Mouse (Mus musculus) limb, embryonic 13.5 days (tissue): ENCODE measurements around the gene Pdpn. TPM values are rescaled to one million over a fixed set of nuclear protein-coding genes. Genes with fewer than 3 reads are reported as not detected.
A peak's percentile ranks its signal among the peaks of the same experiment; 100 is the strongest.

Experiments
- ATAC-seq: fragments of 200-750 bp; cut with Nextera tagmentation; 2 replicates; pipeline ENCODE4 v1.8.0; 2017; ENCODE audit warnings: low read depth, moderate number of reproducible peaks, moderate TSS enrichment; ENCODE audit not compliant: low FRiP score
- H3K27ac ChIP-seq: fragments of 300-500 bp; sonication (generic); 2 replicates; pipeline ENCODE4 v1.5.1; 2015; ENCODE audit warnings: inconsistent platforms, mild to moderate bottlenecking, moderate library complexity
- H3K27me3 ChIP-seq: fragments of 300-500 bp; sonication (generic); 2 replicates; pipeline ENCODE4 v1.6.1; 2015; ENCODE audit warnings: mild to moderate bottlenecking, inconsistent platforms
- H3K36me3 ChIP-seq: fragments of 300-500 bp; sonication (generic); 2 replicates; pipeline ENCODE4 v1.6.1; 2015; ENCODE audit warnings: inconsistent platforms, mild to moderate bottlenecking, moderate library complexity
- H3K4me1 ChIP-seq: fragments of 300-500 bp; sonication (generic); 2 replicates; pipeline ENCODE4 v1.6.1; 2015; ENCODE audit warnings: inconsistent platforms
- H3K4me2 ChIP-seq: fragments of 300-500 bp; sonication (generic); replicated peaks from 2 replicates; pipeline ENCODE4 v1.6.1; 2015; ENCODE audit warnings: inconsistent platforms, mild to moderate bottlenecking, moderate library complexity
- H3K4me3 ChIP-seq: fragments of 300-500 bp; sonication (generic); 2 replicates; pipeline ENCODE4 v1.5.1; 2015; ENCODE audit warnings: moderate library complexity, mild to moderate bottlenecking, inconsistent platforms
- H3K9ac ChIP-seq: fragments of 300-500 bp; sonication (generic); 2 replicates; pipeline ENCODE4 v1.6.1; 2015; ENCODE audit warnings: mild to moderate bottlenecking, inconsistent platforms
- H3K9me3 ChIP-seq: fragments of 300-500 bp; sonication (generic); 2 replicates; pipeline ENCODE4 v1.6.1; 2016; ENCODE audit warnings: inconsistent platforms
- WGBS: fragments of 180-500 bp; shearing (Covaris S2); methylation state at CpG from one replicate; pipeline ENCODE4 v1.1.7; 2015; 5-methylcytosine and 5-hydroxymethylcytosine counted together
- polyA plus RNA-seq: library from polyadenylated mRNA; unstranded; fragments of >200 nt; fragmentation: Nextera tagmentation; extraction: Ambion mirVana; gene quantifications from 2 replicates; pipeline ENCODE4 v1.2.1, GENCODE M21; 2015

Pdpn gene
- polyA plus RNA-seq, 1 experiment from 2014 or later = 62.5 TPM

DNA sequence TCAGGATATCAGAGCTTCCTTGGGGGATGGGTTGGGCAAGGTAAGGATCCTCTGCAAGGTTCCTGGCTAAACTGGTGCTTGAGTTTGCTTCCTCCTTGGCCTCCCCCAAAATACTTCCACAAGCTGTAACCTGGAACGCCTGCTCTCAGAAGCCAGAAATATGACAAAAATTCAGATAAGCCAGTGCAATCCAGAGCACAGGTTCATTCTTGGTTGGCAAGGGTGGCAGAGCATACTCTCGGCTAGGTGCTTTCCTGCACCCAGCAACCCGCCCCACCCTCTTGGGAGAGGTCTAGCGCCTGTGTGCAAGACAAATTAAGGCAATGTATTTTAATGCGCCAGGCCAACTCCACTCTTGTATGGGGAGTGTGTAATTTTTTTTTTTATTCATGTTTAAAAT, 3.2 kb downstream of the Pdpn start:
- WGBS = 75% methylated on average over 5 of the region's 5 CpGs
- H3K27ac ChIP-seq = peak overlapping the region; percentile 6; the same call in 1 of the 2 replicates
- H3K4me1 ChIP-seq = peaks cover 59% of the 10 kb centered on the region
- H3K27me3 ChIP-seq = no peaks in the 10 kb centered on the region
- no peak overlapping the region for H3K9ac ChIP-seq
- H3K4me2 ChIP-seq = peak overlapping the region; percentile 16; the same call in 1 of the 2 replicates
- no peak for ATAC-seq
- 0 out of 2 replicates have a peak, but pooled peaks cover 5% of the 10 kb centered on the region for H3K9me3 ChIP-seq
- H3K36me3 ChIP-seq = peaks cover 13% of the 10 kb centered on the region
- H3K4me3 ChIP-seq = no peak overlapping the region

DNA sequence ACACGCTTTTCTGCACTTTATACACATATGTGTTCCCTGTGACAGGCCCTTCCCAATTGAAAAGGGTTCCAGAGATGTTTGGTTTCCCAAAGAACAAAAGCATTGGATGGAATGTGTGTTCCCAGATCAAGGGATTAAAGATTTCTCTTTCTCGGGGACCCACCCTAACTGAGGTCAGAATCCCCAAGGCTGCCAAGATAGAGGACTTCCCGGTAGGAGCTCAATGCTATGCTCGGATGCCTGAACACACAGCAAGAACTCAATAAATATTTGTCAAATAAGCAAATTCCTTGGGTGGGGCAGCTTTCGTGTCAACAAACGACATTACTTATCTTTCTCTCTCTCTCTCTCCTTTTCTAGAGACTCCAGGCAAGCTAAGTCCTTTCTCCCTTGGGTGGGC, 5.0 kb downstream of the Pdpn start:
- Histone ChIP-seq H3K4me2 (no peak overlapping the region), H3K4me3 (no peak overlapping the region), H3K9ac (no peak overlapping the region), H3K9me3 (0 out of 2 replicates have a peak, but pooled peaks cover 5% of the 10 kb centered on the region), H3K4me1 (peaks cover 45% of the 10 kb centered on the region), H3K36me3 (peaks cover 13% of the 10 kb centered on the region), H3K27ac (no peak overlapping the region), H3K27me3 (no peaks in the 10 kb centered on the region)
- no peak for ATAC-seq
- WGBS = 75% methylated on average over 6 of the region's 6 CpGs

DNA sequence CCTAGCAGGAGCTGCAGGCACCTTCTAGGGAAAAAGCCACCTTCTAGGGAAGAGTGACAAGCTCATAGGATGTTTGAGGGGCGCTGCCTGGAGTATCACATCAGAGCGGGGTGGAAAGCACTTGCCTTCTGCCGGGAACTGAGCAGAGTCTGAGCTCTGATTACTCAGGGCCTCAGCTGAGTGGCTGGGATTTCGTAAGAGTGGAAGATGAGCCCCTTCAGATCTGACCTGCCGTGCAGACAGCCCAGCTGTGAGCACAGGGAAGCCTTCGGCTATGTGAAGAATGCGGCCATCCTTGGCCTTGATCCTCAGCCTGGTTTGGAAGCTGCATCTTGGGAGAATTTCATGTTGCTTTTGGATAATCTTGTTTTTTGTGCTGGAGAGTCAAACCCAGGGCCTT, 10.5 kb downstream of the Pdpn start:
- Histone ChIP-seq H3K36me3 (peaks cover 13% of the 10 kb centered on the region), H3K9ac (no peak overlapping the region), H3K4me3 (no peak overlapping the region), H3K27me3 (no peaks in the 10 kb centered on the region), H3K9me3 (0 out of 2 replicates have a peak, but pooled peaks cover 5% of the 10 kb centered on the region), H3K4me2 (no peak overlapping the region), H3K27ac (0 out of 2 replicates have a peak overlapping the region, but pooled peaks have one; percentile 33), H3K4me1 (peaks cover 32% of the 10 kb centered on the region)
- WGBS = 27% methylated on average over 7 of the region's 7 CpGs
- 0 out of 2 replicates have a peak, but pooled peaks have one; percentile 38 for ATAC-seq

DNA sequence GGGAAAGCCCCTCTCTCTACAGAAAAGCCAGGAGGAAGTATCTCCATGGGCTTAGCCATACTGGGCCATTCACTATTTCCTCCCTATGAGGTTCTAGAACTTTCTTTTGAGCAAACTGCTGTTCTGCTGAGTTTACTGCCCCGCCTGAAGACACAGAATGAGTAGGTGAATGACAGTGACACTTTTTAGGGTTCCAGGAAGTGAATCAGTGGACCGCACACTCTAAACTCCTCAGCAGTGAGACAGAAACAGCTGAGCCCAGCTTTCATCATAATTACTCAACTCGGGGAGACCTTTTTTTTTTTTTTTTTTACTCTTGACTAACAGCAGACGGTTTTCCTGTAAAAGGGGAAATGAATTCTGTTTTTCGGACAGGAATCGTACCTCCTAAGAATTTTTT, 10.9 kb downstream of the Pdpn start:
- no peak overlapping the region for H3K27ac ChIP-seq
- WGBS = 51% methylated on average over 6 of the region's 6 CpGs

DNA sequence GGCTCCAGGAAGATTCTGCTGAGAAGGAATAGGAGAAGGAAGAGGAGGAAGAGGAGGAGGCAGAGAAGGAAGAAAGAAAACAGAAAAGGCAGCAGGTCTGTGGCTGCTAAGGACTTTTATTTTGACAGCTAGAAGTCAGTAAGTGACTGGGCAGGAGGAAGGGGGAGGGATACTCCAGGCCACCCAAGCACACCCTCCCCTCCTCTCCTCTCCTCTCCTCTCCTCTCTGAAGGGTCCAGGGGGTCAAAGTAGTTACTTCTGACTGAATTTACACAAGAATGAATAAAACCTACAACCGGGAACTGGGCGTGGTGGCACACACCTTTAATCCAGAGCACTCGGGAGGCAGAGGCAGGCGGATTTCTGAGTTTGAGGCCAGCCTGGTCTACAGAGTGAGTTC, 12.3 kb downstream of the Pdpn start:
- Histone ChIP-seq H3K9ac (no peak overlapping the region), H3K4me1 (peaks cover 32% of the 10 kb centered on the region), H3K4me3 (no peak overlapping the region), H3K27me3 (no peaks in the 10 kb centered on the region), H3K36me3 (no peaks in the 10 kb centered on the region), H3K4me2 (no peak overlapping the region), H3K9me3 (no peaks in the 10 kb centered on the region), H3K27ac (no peak overlapping the region)
- 75% methylated on average over 4 of the region's 4 CpGs for WGBS
- ATAC-seq = no peak

More for the DNA sequence above, 10.9 kb downstream of the Pdpn start:
- Histone ChIP-seq H3K9ac (no peak overlapping the region), H3K9me3 (0 out of 2 replicates have a peak, but pooled peaks cover 5% of the 10 kb centered on the region), H3K36me3 (peaks cover 10% of the 10 kb centered on the region), H3K4me3 (no peak overlapping the region), H3K27me3 (no peaks in the 10 kb centered on the region), H3K4me1 (peaks cover 32% of the 10 kb centered on the region), H3K4me2 (no peak overlapping the region)
- ATAC-seq = no peak

DNA sequence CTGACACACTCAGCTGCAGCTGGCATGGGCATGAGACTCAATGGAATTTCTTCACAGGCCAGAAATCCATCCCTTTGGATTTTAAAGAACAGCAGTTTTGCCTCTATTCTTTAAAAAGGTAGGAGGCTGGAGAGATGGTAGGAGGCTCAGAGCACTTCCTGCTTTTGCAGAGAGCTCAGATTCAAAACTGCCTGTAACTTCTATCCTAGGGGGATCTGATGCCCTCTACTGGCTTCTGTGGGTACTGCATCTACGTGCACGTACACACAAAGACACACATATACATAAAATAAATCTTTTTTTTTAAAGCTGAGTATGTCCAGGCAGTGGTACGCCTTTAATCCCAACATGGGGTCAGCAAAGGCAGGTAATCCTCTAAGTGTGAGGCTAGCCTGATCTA, 19.2 kb downstream of the Pdpn start:
- Histone ChIP-seq H3K9ac (no peak overlapping the region), H3K36me3 (0 out of 2 replicates have a peak, but pooled peaks cover 3% of the 10 kb centered on the region), H3K4me2 (no peak overlapping the region), H3K27ac (peak overlapping the region; percentile 82), H3K27me3 (no peaks in the 10 kb centered on the region), H3K4me1 (peaks cover 34% of the 10 kb centered on the region), H3K9me3 (no peaks in the 10 kb centered on the region), H3K4me3 (no peak overlapping the region)
- no peak for ATAC-seq
- WGBS = 86% methylated on average over 3 of the region's 3 CpGs

DNA sequence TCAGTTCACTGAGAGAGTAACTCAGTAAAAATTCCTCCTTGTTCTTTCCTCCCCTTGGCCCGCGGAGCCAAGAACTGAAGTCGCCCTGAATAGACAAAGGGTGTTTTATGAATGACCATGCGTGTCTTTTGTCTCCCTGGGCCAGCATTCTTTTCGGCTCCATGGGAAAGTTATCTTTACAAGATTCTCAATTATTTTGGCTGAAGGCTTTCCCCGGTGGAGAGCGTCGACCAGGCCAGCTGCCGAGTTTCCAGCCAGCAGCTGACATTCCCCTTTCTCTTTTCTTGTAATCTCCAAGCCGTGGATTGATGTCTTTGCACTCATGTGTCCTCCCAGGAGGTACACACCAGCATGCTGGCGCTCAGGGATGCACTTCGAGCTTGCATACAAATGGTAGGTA, 19.7 kb downstream of the Pdpn start:
- no peaks in the 10 kb centered on the region for H3K27me3 ChIP-seq
- peaks cover 8% of the 10 kb centered on the region; the same call in 1 of the 2 replicates for H3K36me3 ChIP-seq
- peaks cover 34% of the 10 kb centered on the region for H3K4me1 ChIP-seq
- H3K4me3 ChIP-seq = no peak overlapping the region
- H3K9me3 ChIP-seq = no peaks in the 10 kb centered on the region
- no peak overlapping the region for H3K9ac ChIP-seq
- ATAC-seq = peak; percentile 30; the same call in 1 of the 2 replicates
- H3K4me2 ChIP-seq = no peak overlapping the region
- 43% methylated on average over 12 of the region's 12 CpGs for WGBS
- H3K27ac ChIP-seq = peak overlapping the region; percentile 82

DNA sequence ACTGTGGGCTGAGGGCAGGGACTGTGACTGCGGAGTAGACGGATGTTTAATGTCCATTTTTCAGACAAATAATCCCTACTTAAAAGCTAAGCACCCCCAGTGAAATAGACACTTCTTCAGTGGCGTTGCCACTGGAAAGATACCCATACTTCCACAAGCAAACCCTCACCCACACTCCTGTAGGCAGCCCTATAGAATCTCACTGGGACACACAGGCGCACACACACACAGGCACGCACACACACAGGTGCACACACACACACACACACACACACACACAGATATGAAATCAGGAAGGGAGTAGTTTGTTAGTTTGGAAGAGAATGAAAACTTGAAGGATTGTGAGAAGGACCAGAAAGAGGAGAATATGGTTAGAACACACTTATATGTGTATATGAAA, 20.3 kb downstream of the Pdpn start:
- H3K27me3 ChIP-seq = no peaks in the 10 kb centered on the region
- peak overlapping the region; percentile 50; the same call in 1 of the 2 replicates for H3K4me2 ChIP-seq
- peak overlapping the region; percentile 56 for H3K27ac ChIP-seq
- H3K9me3 ChIP-seq = no peaks in the 10 kb centered on the region
- WGBS = 81% methylated on average over 5 of the region's 5 CpGs
- H3K4me1 ChIP-seq = peaks cover 27% of the 10 kb centered on the region
- no peak for ATAC-seq
- H3K4me3 ChIP-seq = no peak overlapping the region
- H3K9ac ChIP-seq = no peak overlapping the region
- H3K36me3 ChIP-seq = peaks cover 9% of the 10 kb centered on the region

DNA sequence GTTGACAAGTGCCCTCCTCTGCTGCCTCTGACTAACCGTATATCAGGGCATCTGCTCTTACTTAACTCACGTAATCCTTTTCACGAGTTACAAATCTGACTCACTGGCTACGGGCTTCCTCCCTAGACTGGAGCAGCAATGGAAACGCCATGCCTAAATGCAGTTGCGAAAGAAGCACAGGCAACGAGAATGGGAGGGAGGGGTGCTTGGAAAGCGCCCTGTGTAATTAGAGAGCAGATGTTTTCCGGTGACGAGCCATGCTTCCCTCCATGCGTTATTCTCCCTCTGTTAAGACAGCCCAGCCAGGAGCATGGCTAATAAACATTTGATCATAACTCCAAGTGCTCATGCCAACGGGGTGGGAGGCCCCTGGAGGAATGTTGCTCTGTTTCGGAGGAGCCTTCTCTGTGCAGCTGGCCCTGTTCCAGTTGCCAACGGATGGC, 20.9 kb downstream of the Pdpn start:
- H3K36me3 ChIP-seq = peaks cover 14% of the 10 kb centered on the region
- H3K4me1 ChIP-seq = peaks cover 26% of the 10 kb centered on the region
- peak overlapping the region; percentile 58 for H3K27ac ChIP-seq
- H3K4me3 ChIP-seq = no peak overlapping the region
- H3K9me3 ChIP-seq = no peaks in the 10 kb centered on the region
- WGBS = 2% methylated on average over 14 of the region's 14 CpGs
- peak; percentile 79 for ATAC-seq
- H3K27me3 ChIP-seq = no peaks in the 10 kb centered on the region
- peak overlapping the region; percentile 50 for H3K4me2 ChIP-seq
- H3K9ac ChIP-seq = 0 out of 2 replicates have a peak overlapping the region, but pooled peaks have one; percentile 31

DNA sequence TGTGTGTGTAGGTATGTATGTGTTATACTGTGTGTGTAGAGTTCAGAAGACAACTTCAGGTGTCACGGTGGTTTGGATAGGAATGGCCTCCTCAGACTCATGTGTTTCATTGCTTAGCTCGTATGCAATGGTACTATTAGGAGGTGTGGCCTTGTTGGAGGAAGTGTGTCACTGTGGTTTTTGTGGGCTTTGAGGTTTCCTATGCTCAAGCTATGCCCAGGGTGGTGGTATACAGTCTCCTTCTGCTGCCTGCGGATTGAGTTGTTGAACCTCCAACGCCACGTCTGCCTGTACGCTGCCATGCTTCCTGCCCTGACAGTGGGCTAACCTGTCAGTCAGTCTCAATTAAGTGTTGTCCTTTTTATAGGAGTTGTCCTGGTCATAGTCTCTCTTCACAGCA, 22.0 kb downstream of the Pdpn start:
- 92% methylated on average over 6 of the region's 6 CpGs for WGBS
- Histone ChIP-seq H3K27me3 (no peaks in the 10 kb centered on the region), H3K4me2 (no peak overlapping the region), H3K9ac (no peak overlapping the region), H3K4me1 (peaks cover 26% of the 10 kb centered on the region), H3K36me3 (peaks cover 26% of the 10 kb centered on the region), H3K4me3 (no peak overlapping the region), H3K27ac (no peak overlapping the region), H3K9me3 (no peaks in the 10 kb centered on the region)
- ATAC-seq = no peak

DNA sequence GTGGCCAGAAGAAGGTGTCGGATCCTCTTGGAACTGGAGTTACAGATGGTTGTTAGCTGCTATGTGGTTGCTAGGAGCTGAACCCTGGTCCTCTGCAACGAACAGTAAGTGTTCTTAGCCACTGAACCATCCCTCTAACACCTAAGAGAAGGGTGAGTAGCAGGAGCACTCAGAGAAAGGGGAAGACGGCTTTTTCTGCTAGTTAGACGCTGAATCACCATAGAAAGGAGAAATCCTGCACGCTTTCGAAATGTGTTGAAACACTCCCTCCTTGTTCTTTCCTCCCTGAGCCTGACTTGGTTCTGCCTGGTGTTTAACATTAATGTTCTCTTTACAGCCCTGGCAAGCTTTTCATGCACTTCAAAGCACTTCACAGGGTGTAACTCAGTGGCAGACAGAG, 27.8 kb downstream of the Pdpn start:
- WGBS = 72% methylated on average over 6 of the region's 6 CpGs
- Histone ChIP-seq H3K4me1 (no peaks in the 10 kb centered on the region), H3K9ac (no peak overlapping the region), H3K27ac (no peak overlapping the region), H3K9me3 (no peaks in the 10 kb centered on the region), H3K4me2 (no peak overlapping the region), H3K4me3 (no peak overlapping the region), H3K36me3 (peaks cover 52% of the 10 kb centered on the region), H3K27me3 (no peaks in the 10 kb centered on the region)
- ATAC-seq = no peak

DNA sequence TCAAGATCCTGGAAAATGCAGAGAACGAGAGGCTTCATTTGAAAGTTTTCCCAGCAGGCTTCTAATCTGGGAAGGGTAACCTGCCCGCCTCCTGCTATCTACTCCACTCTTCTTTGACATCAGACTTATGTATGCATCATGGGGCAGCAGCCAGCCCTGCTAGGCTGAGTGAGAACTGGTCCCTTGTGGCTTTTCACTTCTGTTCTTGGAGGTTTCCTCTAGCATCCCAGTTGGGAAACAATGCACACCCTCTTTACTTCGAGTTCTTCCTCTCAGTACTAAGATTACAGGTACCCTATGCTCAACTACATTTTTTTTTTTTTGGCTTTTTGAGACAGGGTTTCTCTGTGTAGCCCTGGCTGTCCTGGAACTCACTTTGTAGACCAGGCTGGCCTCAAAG, 28.5 kb downstream of the Pdpn start:
- Histone ChIP-seq H3K4me1 (no peaks in the 10 kb centered on the region), H3K27me3 (no peaks in the 10 kb centered on the region), H3K9me3 (no peaks in the 10 kb centered on the region), H3K4me3 (no peak overlapping the region), H3K9ac (no peak overlapping the region), H3K27ac (no peak overlapping the region), H3K36me3 (peaks cover 56% of the 10 kb centered on the region), H3K4me2 (no peak overlapping the region)
- ATAC-seq = no peak
- 78% methylated on average over 3 of the region's 3 CpGs for WGBS

DNA sequence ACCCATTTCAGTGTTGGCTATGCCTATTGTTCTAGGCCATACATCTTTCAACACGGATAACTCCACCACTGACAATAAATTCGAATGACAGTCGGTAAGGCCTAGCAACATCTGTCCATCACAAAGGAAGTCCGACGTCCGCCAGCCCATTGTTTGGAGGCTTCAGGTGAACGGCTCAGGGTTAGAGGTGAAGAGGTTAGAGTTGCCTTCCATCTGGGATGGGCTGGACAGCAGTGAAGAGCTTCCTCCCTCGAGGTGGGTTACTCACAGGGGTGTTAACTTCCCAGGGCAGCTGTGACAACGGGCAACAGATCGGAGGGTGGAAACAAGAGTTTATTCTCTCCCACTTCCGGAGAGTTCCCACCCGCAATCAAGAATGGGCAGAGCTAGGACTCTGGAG, 36.7 kb downstream of the Pdpn start:
- peaks cover 15% of the 10 kb centered on the region for H3K36me3 ChIP-seq
- no peaks in the 10 kb centered on the region for H3K27me3 ChIP-seq
- peaks cover 15% of the 10 kb centered on the region; the same call in 1 of the 2 replicates for H3K4me1 ChIP-seq
- H3K9ac ChIP-seq = no peak overlapping the region
- H3K27ac ChIP-seq = no peak overlapping the region
- 82% methylated on average over 12 of the region's 12 CpGs for WGBS
- H3K9me3 ChIP-seq = no peaks in the 10 kb centered on the region
- H3K4me3 ChIP-seq = no peak overlapping the region
- ATAC-seq = no peak
- H3K4me2 ChIP-seq = no peak overlapping the region
